Mouse (Mus musculus) forebrain, embryonic 11.5 days (tissue): ENCODE data around the gene Igf1r. TPM values are rescaled to one million over a fixed set of nuclear protein-coding genes. Genes with fewer than 3 reads are reported as not detected.
"Not testable (repeated sequence)": the region's sequence is repeated elsewhere in the genome, so short reads cannot be mapped to it uniquely, and the experiment has no call there.

Source experiments
- ATAC-seq: fragments of 200-750 bp; cut with Nextera tagmentation; replicated peaks from 2 replicates; pipeline ENCODE4 v1.8.0; 2017; ENCODE audit warnings: moderate TSS enrichment; ENCODE audit not compliant: low FRiP score
- DNase-seq: peaks from one replicate; pipeline ENCODE4 v3.0.0-alpha.2; 2017; ENCODE audit warnings: low spot score
- H3K27ac ChIP-seq: fragments of 300-500 bp; sonication (generic); 2 replicates; pipeline ENCODE4 v1.5.1; 2014; ENCODE audit warnings: low read depth, low read length
- H3K27me3 ChIP-seq: fragments of 300-500 bp; sonication (generic); 2 replicates; pipeline ENCODE4 v1.6.1; 2014; ENCODE audit warnings: mild to moderate bottlenecking, low read length, mixed read lengths; ENCODE audit not compliant: control insufficient read depth, insufficient read depth
- H3K36me3 ChIP-seq: fragments of 300-500 bp; sonication (generic); 2 replicates; pipeline ENCODE4 v1.6.1; 2014; ENCODE audit warnings: mild to moderate bottlenecking, low read length, moderate library complexity, mixed read lengths; ENCODE audit not compliant: control insufficient read depth, insufficient read depth
- H3K4me1 ChIP-seq: fragments of 300-500 bp; sonication (generic); replicated peaks from 2 replicates; pipeline ENCODE4 v1.6.1; 2014; ENCODE audit warnings: low read length, mixed read lengths; ENCODE audit not compliant: control insufficient read depth, insufficient read depth
- H3K4me2 ChIP-seq: fragments of 300-500 bp; sonication (generic); 2 replicates; pipeline ENCODE4 v1.6.1; 2014; ENCODE audit warnings: low read depth, mild to moderate bottlenecking, low read length, moderate library complexity, mixed read lengths; ENCODE audit not compliant: severe bottlenecking
- H3K4me3 ChIP-seq: fragments of 300-500 bp; sonication (generic); 2 replicates; pipeline ENCODE4 v1.5.1; 2014; ENCODE audit warnings: low read depth, low read length
- H3K9ac ChIP-seq: fragments of 300-500 bp; sonication (generic); 2 replicates; pipeline ENCODE4 v1.6.1; 2014; ENCODE audit warnings: low read length
- H3K9me3 ChIP-seq: fragments of 300-500 bp; sonication (generic); 2 replicates; pipeline ENCODE4 v1.6.1; 2016; ENCODE audit warnings: low read length, mixed read lengths; ENCODE audit not compliant: control insufficient read depth
- WGBS: fragments of 180-500 bp; shearing (Covaris S2); extraction: QIAGEN DNeasy Blood & Tissue Kit; methylation state at CpG from one replicate; pipeline ENCODE4 v1.1.7; 2014; 5-methylcytosine and 5-hydroxymethylcytosine counted together
- polyA plus RNA-seq: library from polyadenylated mRNA; unstranded; fragments of >200 nt; fragmentation: Nextera tagmentation; extraction: Ambion mirVana; gene quantifications from 2 replicates; pipeline ENCODE4 v1.2.1, GENCODE M21; 2014

The Igf1r gene
- polyA plus RNA-seq, 1 experiment from 2014 or later: 18.3 TPM

DNA sequence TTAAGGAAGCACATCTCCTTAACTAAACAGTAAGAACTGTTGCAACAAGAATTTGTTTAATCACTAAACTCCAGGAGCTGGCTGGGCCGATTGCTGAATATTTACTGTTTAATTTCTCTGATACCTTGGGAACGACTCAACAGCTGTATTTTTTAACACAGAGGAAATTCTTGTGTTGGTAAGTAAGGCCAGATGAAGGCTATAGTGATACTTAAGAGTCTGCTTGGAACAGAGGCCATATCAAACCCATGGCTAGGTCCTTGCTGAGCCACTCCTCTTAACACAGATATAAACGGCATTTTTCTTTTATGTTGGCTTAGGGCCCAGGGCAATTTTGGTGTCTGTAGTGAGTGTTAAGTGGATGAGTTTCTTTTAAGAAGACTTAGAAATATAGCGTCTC lies 317.9 kb downstream of the Igf1r start:
- DNase-seq (no peak), ATAC-seq (no peak)
- H3K36me3 ChIP-seq: no peaks in the 10 kb centered on the region
- H3K9me3 ChIP-seq: no peaks in the 10 kb centered on the region
- H3K4me2 ChIP-seq: no peak overlapping the region
- H3K9ac ChIP-seq: no peak overlapping the region
- no peak overlapping the region for H3K27ac ChIP-seq
- 0 out of 2 replicates have a peak, but pooled peaks cover 1% of the 10 kb centered on the region for H3K27me3 ChIP-seq
- 73% methylated on average over 4 of the region's 4 CpGs for WGBS
- H3K4me1 ChIP-seq: no peaks in the 10 kb centered on the region
- H3K4me3 ChIP-seq: no peak overlapping the region

- WGBS: 95% methylated on average over 6 of the region's 6 CpGs
- Histone ChIP-seq H3K4me1 (0 out of 2 replicates have a peak, but pooled peaks cover 3% of the 10 kb centered on the region), H3K4me3 (no peak overlapping the region), H3K27me3 (peaks cover 7% of the 10 kb centered on the region), H3K36me3 (no peaks in the 10 kb centered on the region), H3K27ac (no peak overlapping the region), H3K9me3 (no peaks in the 10 kb centered on the region), H3K4me2 (no peak overlapping the region), H3K9ac (no peak overlapping the region)
- no peak for DNase-seq
- no peak for ATAC-seq
Observed at GRCm38 (mm10) chr7:68271816-68272215, 319.2 kb downstream of the Igf1r start.

DNA sequence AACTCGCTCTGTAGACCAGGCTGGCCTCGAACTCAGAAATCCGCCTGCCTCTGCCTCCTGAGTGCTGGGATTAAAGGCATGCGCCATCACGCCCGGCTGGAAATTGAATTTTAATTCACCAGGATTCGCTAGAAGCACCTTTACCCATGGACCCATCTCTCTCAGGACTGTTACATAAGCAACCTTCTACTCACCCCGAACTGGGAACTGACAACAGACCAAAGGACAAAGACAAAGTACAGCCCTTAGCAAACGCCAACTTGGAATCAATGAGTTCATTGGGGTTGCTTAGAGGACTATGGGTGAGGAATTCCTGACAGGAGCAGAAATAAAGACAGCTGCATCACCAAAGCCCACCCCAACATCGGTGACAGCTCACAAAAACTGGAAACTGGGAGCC lies 320.0 kb downstream of the Igf1r start:
- WGBS: 86% methylated on average over 10 of the region's 10 CpGs
- ATAC-seq (no peak), DNase-seq (no peak)
- 0 out of 2 replicates have a peak, but pooled peaks cover 3% of the 10 kb centered on the region for H3K4me1 ChIP-seq
- no peak overlapping the region for H3K27ac ChIP-seq
- no peaks in the 10 kb centered on the region for H3K9me3 ChIP-seq
- no peak overlapping the region for H3K4me3 ChIP-seq
- H3K36me3 ChIP-seq: no peaks in the 10 kb centered on the region
- H3K4me2 ChIP-seq: no peak overlapping the region
- H3K9ac ChIP-seq: no peak overlapping the region
- peaks cover 7% of the 10 kb centered on the region for H3K27me3 ChIP-seq

DNA sequence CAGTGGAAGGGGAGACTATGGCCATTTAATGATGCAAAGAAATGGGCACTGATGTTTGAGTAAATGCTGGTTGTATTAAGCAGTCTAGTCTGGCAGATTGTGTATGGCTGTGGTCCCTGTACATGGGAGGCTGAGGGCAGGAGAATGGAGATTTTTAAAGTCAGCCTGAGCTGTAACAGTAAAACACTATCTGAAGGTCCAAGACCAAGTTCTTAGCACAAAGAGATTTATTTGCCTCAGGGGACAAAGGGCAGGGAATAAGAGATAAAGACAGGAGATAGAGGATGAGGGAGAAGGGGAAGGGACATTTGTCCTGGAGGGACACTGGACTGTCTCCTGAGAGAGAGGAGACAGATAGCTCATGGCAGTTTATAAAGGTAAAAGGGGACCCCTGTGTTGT lies 320.9 kb downstream of the Igf1r start, which contains the start of gene Fam169b:
Fam169b (plus strand) TSS at position 325 of the 400 bp plus-strand sequence.
- Histone ChIP-seq H3K4me3 (no peak within 1 kb of the TSS), H3K27ac (no peak within 1 kb of the TSS), H3K4me1 (0 out of 2 replicates have a peak, but pooled peaks cover 3% of the 10 kb centered on the region), H3K9me3 (no peaks in the 10 kb centered on the region), H3K36me3 (no peaks in the 10 kb centered on the region), H3K27me3 (peaks cover 7% of the 10 kb centered on the region), H3K4me2 (no peak within 1 kb of the TSS), H3K9ac (no peak within 1 kb of the TSS)
- ATAC-seq: no peak
- no peak for DNase-seq

- H3K27ac ChIP-seq: no peak overlapping the region
- WGBS: 59% methylated on average over 2 of the region's 2 CpGs
- no peak overlapping the region for H3K4me2 ChIP-seq
- no peaks in the 10 kb centered on the region for H3K9me3 ChIP-seq
- ATAC-seq (no peak), DNase-seq (no peak)
- no peaks in the 10 kb centered on the region for H3K36me3 ChIP-seq
- no peak overlapping the region for H3K9ac ChIP-seq
- 0 out of 2 replicates have a peak, but pooled peaks cover 3% of the 10 kb centered on the region for H3K4me1 ChIP-seq
- H3K4me3 ChIP-seq: no peak overlapping the region
- peaks cover 7% of the 10 kb centered on the region for H3K27me3 ChIP-seq
Observed at GRCm38 (mm10) chr7:68274218-68274617, 321.6 kb downstream of the Igf1r start.

DNA sequence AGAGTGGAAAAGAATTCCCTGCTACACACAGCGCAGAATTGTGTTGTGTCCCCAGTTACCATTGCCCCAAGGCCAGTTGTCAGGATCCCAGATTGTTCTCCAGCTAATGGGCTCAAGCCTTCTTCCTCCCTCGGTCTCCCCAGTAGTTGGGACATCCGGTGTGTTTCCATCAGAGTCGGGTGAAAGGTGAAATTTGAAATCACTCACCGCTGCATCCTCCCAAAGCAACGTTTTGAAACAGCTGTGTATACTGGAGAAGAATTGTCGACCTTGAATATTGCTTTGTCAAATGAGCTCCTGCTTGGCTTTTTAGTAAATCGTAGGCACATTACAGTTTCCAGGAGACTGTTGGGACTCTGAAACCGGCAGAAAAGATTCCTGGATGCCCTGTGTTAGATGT lies 322.3 kb downstream of the Igf1r start:
- 79% methylated on average over 9 of the region's 9 CpGs for WGBS
- no peak overlapping the region for H3K9ac ChIP-seq

DNA sequence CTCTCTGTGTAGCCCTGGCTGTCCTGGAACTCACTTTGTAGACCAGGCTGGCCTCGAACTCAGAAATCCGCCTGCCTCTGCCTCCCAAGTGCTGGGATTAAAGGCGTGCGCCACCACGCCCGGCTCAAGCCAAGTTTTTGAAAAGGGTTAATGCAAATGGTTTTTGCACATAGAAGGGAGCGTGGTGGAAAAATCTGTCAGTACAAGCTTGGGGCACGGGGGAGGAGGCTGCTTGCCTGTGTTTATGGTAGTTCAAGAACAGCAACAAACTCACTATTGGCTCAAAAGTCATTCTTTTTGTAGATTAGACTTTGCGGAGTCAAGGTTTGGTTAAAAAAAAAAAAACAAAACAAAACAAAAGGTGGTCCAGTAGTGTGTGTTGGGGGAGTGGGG lies 322.8 kb downstream of the Igf1r start:
- H3K27me3 ChIP-seq, H3K9me3 ChIP-seq, H3K4me1 ChIP-seq, DNase-seq, H3K27ac ChIP-seq, ATAC-seq, H3K9ac ChIP-seq, H3K36me3 ChIP-seq: not testable (repeated sequence)
- 51% methylated on average over 9 of the region's 9 CpGs for WGBS
- Histone ChIP-seq H3K4me2 (peak overlapping the region; percentile 56), H3K4me3 (peak overlapping the region; percentile 15)

More for the DNA sequence above, 322.3 kb downstream of the Igf1r start:
- H3K36me3 ChIP-seq: no peaks in the 10 kb centered on the region
- no peak overlapping the region for H3K27ac ChIP-seq
- 0 out of 2 replicates have a peak, but pooled peaks cover 3% of the 10 kb centered on the region for H3K4me1 ChIP-seq
- DNase-seq (no peak), ATAC-seq (no peak)
- no peak overlapping the region for H3K4me2 ChIP-seq
- no peaks in the 10 kb centered on the region for H3K9me3 ChIP-seq
- H3K4me3 ChIP-seq: no peak overlapping the region
- H3K27me3 ChIP-seq: peaks cover 7% of the 10 kb centered on the region

- H3K9me3 ChIP-seq: no peaks in the 10 kb centered on the region
- WGBS: 3% methylated on average over 33 of the region's 36 CpGs
- ATAC-seq: no peak
Observed at GRCm38 (mm10) chr7:68275838-68276731, 323.5 kb downstream of the Igf1r start.

More at GRCm38 (mm10) chr7:68275838-68276731, 323.5 kb downstream of the Igf1r start:
- peak overlapping the region; percentile 56 for H3K4me2 ChIP-seq
- H3K27ac ChIP-seq: no peak overlapping the region
- H3K36me3 ChIP-seq: no peaks in the 10 kb centered on the region
- peaks cover 7% of the 10 kb centered on the region for H3K27me3 ChIP-seq
- peak; percentile 52 for DNase-seq
- 0 out of 2 replicates have a peak, but pooled peaks cover 3% of the 10 kb centered on the region for H3K4me1 ChIP-seq
- H3K9ac ChIP-seq: peak overlapping the region; percentile 43; the same call in 1 of the 2 replicates
- H3K4me3 ChIP-seq: peak overlapping the region; percentile 15
